Mouse (Mus musculus) neural tube, embryonic 15.5 days (tissue): ENCODE data around the gene Mettl16. TPM values are rescaled to one million over a fixed set of nuclear protein-coding genes. Genes with fewer than 3 reads are reported as not detected.
A peak's percentile ranks its signal among the peaks of the same experiment; 100 is the strongest.

Source experiments
- ATAC-seq: fragments of 200-750 bp; cut with Nextera tagmentation; 2 replicates; pipeline ENCODE4 v1.8.0; 2017; ENCODE audit warnings: mild to moderate bottlenecking, moderate TSS enrichment, moderate library complexity; ENCODE audit not compliant: low FRiP score
- H3K27ac ChIP-seq: fragments of 300-500 bp; sonication (generic); replicated peaks from 2 replicates; pipeline ENCODE4 v1.5.1; 2015; ENCODE audit warnings: mild to moderate bottlenecking, inconsistent platforms
- H3K27me3 ChIP-seq: fragments of 300-500 bp; sonication (generic); replicated peaks from 2 replicates; pipeline ENCODE4 v1.6.1; 2015; ENCODE audit warnings: inconsistent platforms
- H3K36me3 ChIP-seq: fragments of 300-500 bp; sonication (generic); 2 replicates; pipeline ENCODE4 v1.6.1; 2015; ENCODE audit warnings: inconsistent platforms
- H3K4me1 ChIP-seq: fragments of 300-500 bp; sonication (generic); 2 replicates; pipeline ENCODE4 v1.6.1; 2015; ENCODE audit warnings: inconsistent platforms
- H3K4me2 ChIP-seq: fragments of 300-500 bp; sonication (generic); 2 replicates; pipeline ENCODE4 v1.6.1; 2015; ENCODE audit warnings: inconsistent platforms, mild to moderate bottlenecking, moderate library complexity
- H3K4me3 ChIP-seq: fragments of 300-500 bp; sonication (generic); replicated peaks from 2 replicates; pipeline ENCODE4 v1.5.1; 2015; ENCODE audit warnings: mild to moderate bottlenecking, inconsistent platforms
- H3K9ac ChIP-seq: fragments of 300-500 bp; sonication (generic); replicated peaks from 2 replicates; pipeline ENCODE4 v1.6.1; 2015; ENCODE audit warnings: mild to moderate bottlenecking, inconsistent platforms
- H3K9me3 ChIP-seq: fragments of 300-500 bp; sonication (generic); replicated peaks from 2 replicates; pipeline ENCODE4 v1.6.1; 2016; ENCODE audit warnings: inconsistent platforms
- WGBS: fragments of 180-500 bp; shearing (Covaris S2); methylation state at CpG from one replicate; pipeline ENCODE4 v1.1.7; 2015; ENCODE audit warnings: mixed read lengths; 5-methylcytosine and 5-hydroxymethylcytosine counted together
- polyA plus RNA-seq: library from polyadenylated mRNA; unstranded; fragments of >200 nt; fragmentation: Nextera tagmentation; extraction: Ambion mirVana; gene quantifications from 2 replicates; pipeline ENCODE4 v1.2.1, GENCODE M21; 2015

Gene Mettl16
- polyA plus RNA-seq, 1 experiment from 2014 or later: 45.5 TPM

- Histone ChIP-seq H3K4me3 (no peak overlapping the region), H3K4me2 (no peak overlapping the region), H3K36me3 (no peaks in the 10 kb centered on the region), H3K9ac (no peak overlapping the region), H3K4me1 (peaks cover 8% of the 10 kb centered on the region), H3K9me3 (no peaks in the 10 kb centered on the region), H3K27ac (peak overlapping the region; percentile 78), H3K27me3 (no peaks in the 10 kb centered on the region)
- 29% methylated on average over 9 of the region's 9 CpGs for WGBS
- no peak; the same call in 1 of the 2 replicates for ATAC-seq
These were observed 19.1 kb upstream of the Mettl16 start for GRCm38 (mm10) chr11:74751352-74752066.

GRCm38 (mm10) chr11:74756631-74757030, 14.0 kb upstream of the Mettl16 start:
- Histone ChIP-seq H3K4me3 (no peak overlapping the region), H3K27ac (no peak overlapping the region), H3K4me1 (peaks cover 1% of the 10 kb centered on the region), H3K27me3 (no peaks in the 10 kb centered on the region), H3K9me3 (no peaks in the 10 kb centered on the region), H3K4me2 (no peak overlapping the region), H3K36me3 (no peaks in the 10 kb centered on the region), H3K9ac (no peak overlapping the region)
- WGBS: 63% methylated on average over 2 of the region's 2 CpGs
- no peak for ATAC-seq

GRCm38 (mm10) chr11:74761011-74761705, 9.5 kb upstream of the Mettl16 start:
- no peak for ATAC-seq
- 75% methylated on average over 12 of the region's 12 CpGs for WGBS

GRCm38 (mm10) chr11:74763960-74764625, 6.5 kb upstream of the Mettl16 start:
- Histone ChIP-seq H3K4me1 (no peaks in the 10 kb centered on the region), H3K9me3 (no peaks in the 10 kb centered on the region), H3K4me2 (no peak overlapping the region), H3K36me3 (no peaks in the 10 kb centered on the region), H3K4me3 (no peak overlapping the region), H3K27me3 (no peaks in the 10 kb centered on the region), H3K27ac (no peak overlapping the region), H3K9ac (no peak overlapping the region)
- 78% methylated on average over 10 of the region's 10 CpGs for WGBS
- no peak for ATAC-seq

More at GRCm38 (mm10) chr11:74761011-74761705, 9.5 kb upstream of the Mettl16 start:
- Histone ChIP-seq H3K9ac (no peak overlapping the region), H3K9me3 (no peaks in the 10 kb centered on the region), H3K27ac (no peak overlapping the region), H3K27me3 (no peaks in the 10 kb centered on the region), H3K4me2 (no peak overlapping the region), H3K36me3 (no peaks in the 10 kb centered on the region), H3K4me3 (no peak overlapping the region), H3K4me1 (no peaks in the 10 kb centered on the region)

GRCm38 (mm10) chr11:74767469-74767868, 3.2 kb upstream of the Mettl16 start:
- no peak overlapping the region for H3K27ac ChIP-seq
- H3K36me3 ChIP-seq: no peaks in the 10 kb centered on the region
- H3K9ac ChIP-seq: no peak overlapping the region
- H3K4me2 ChIP-seq: no peak overlapping the region
- no peak for ATAC-seq
- peaks cover 16% of the 10 kb centered on the region for H3K4me1 ChIP-seq
- no peaks in the 10 kb centered on the region for H3K9me3 ChIP-seq
- H3K27me3 ChIP-seq: no peaks in the 10 kb centered on the region
- 88% methylated on average over 4 of the region's 4 CpGs for WGBS
- H3K4me3 ChIP-seq: no peak overlapping the region

GRCm38 (mm10) chr11:74768045-74768444, 2.6 kb upstream of the Mettl16 start:
- Histone ChIP-seq H3K27me3 (no peaks in the 10 kb centered on the region), H3K4me1 (peaks cover 18% of the 10 kb centered on the region), H3K9ac (no peak overlapping the region), H3K9me3 (no peaks in the 10 kb centered on the region), H3K27ac (no peak overlapping the region), H3K36me3 (no peaks in the 10 kb centered on the region), H3K4me2 (no peak overlapping the region), H3K4me3 (no peak overlapping the region)
- WGBS: 29% methylated on average over 6 of the region's 6 CpGs
- no peak for ATAC-seq

GRCm38 (mm10) chr11:74770037-74770436, 593 bp upstream of the Mettl16 start:
- Histone ChIP-seq H3K9me3 (no peaks in the 10 kb centered on the region), H3K4me1 (peaks cover 18% of the 10 kb centered on the region), H3K4me2 (peak overlapping the region; percentile 88), H3K4me3 (peak overlapping the region; percentile 86), H3K9ac (peak overlapping the region; percentile 60), H3K27me3 (no peaks in the 10 kb centered on the region), H3K36me3 (peaks cover 11% of the 10 kb centered on the region), H3K27ac (peak overlapping the region; percentile 93)
- ATAC-seq: peak; percentile 14
- WGBS: 83% methylated on average over 9 of the region's 9 CpGs

GRCm38 (mm10) chr11:74771234-74771633, 604 bp downstream of the Mettl16 start:
- peaks cover 18% of the 10 kb centered on the region for H3K4me1 ChIP-seq
- peaks cover 23% of the 10 kb centered on the region for H3K36me3 ChIP-seq
- peak overlapping the region; percentile 86 for H3K4me3 ChIP-seq
- H3K9ac ChIP-seq: peak overlapping the region; percentile 80
- H3K27me3 ChIP-seq: no peaks in the 10 kb centered on the region
- peak overlapping the region; percentile 93 for H3K27ac ChIP-seq
- no peak; the same call in 1 of the 2 replicates for ATAC-seq
- peak overlapping the region; percentile 88 for H3K4me2 ChIP-seq
- no peaks in the 10 kb centered on the region for H3K9me3 ChIP-seq
- 13% methylated on average over 8 of the region's 8 CpGs for WGBS

- Histone ChIP-seq H3K27ac (no peak overlapping the region), H3K36me3 (peaks cover 26% of the 10 kb centered on the region), H3K9me3 (no peaks in the 10 kb centered on the region), H3K9ac (peak overlapping the region; percentile 80; the same call in 1 of the 2 replicates), H3K4me2 (peak overlapping the region; percentile 88), H3K4me1 (peaks cover 18% of the 10 kb centered on the region), H3K4me3 (peak overlapping the region; percentile 86), H3K27me3 (no peaks in the 10 kb centered on the region)
- WGBS: 71% methylated on average over 4 of the region's 4 CpGs
- no peak for ATAC-seq
These were observed 1.0 kb downstream of the Mettl16 start for GRCm38 (mm10) chr11:74771650-74772049.

GRCm38 (mm10) chr11:74772386-74772785, 1.8 kb downstream of the Mettl16 start:
- Histone ChIP-seq H3K4me3 (no peak overlapping the region), H3K9ac (no peak overlapping the region), H3K9me3 (no peaks in the 10 kb centered on the region), H3K27me3 (no peaks in the 10 kb centered on the region), H3K27ac (no peak overlapping the region), H3K4me1 (peaks cover 18% of the 10 kb centered on the region), H3K4me2 (no peak overlapping the region), H3K36me3 (peaks cover 33% of the 10 kb centered on the region)
- ATAC-seq: no peak
- 94% methylated on average over 2 of the region's 2 CpGs for WGBS

- Histone ChIP-seq H3K27ac (no peak overlapping the region), H3K9ac (no peak overlapping the region), H3K27me3 (no peaks in the 10 kb centered on the region), H3K4me1 (no peaks in the 10 kb centered on the region), H3K4me3 (no peak overlapping the region), H3K9me3 (no peaks in the 10 kb centered on the region), H3K4me2 (no peak overlapping the region), H3K36me3 (peaks cover 80% of the 10 kb centered on the region)
- no peak for ATAC-seq
- WGBS: 96% methylated on average over 4 of the region's 4 CpGs
These were observed 22.2 kb downstream of the Mettl16 start for GRCm38 (mm10) chr11:74792874-74793273.
